Mouse (Mus musculus) forelimb bud, embryonic 11.5 days (tissue): ENCODE data around the gene Mad2l1bp.

Experiments
- DNase-seq: peaks from one replicate; pipeline ENCODE4 v3.0.0-alpha.2; 2012; ENCODE audit warnings: low read depth, low spot score

Gene Mad2l1bp

GRCm38 (mm10) chr17:46110402-46111289, 42.7 kb downstream of the Mad2l1bp start, which contains the start of gene Mrps18a:
Gene Mrps18a (plus strand): TSS chr17:46110986.
- peak; percentile 77 for DNase-seq

DNA sequence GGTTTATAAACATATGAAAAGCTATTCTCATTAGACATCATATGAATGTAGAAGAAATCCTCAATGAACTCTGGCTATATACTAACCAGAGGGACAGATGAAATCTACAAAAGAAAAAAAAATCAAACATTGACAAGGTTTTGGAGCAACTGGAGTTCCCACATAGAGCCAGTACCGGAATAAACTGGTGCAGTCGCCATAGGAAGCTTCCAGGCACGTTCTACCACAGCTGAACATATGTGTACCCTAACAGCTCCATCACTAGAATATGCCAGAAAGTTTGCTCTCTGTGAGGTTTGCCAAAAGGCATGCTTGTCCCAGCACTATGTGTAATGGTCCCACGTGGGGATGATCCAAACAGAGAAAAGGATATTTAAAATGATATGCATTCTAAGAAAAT, 45.1 kb downstream of the Mad2l1bp start:
- DNase-seq = no peak

DNA sequence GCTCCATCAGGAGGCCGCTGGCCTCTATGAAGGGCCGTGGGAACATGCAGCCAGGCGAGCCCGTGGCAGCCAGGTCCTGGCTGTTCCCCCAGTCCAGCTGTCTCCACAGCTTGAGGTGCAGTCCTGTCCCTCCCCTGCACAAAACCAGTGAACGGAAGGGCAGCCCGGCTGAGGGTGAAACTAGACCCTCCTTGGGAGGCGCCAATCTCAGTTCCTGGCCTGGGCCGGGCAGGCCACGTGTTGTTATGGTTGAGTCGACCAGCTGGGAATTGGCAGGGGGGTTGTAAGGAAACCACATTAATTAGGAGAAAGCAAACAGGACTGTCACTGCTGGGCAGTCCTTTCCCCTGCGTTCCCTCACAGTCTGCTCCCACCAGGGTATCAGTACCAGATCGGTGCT, 48.9 kb downstream of the Mad2l1bp start:
- DNase-seq = peak; percentile 85

- DNase-seq = no peak
These were observed 50.7 kb downstream of the Mad2l1bp start for GRCm38 (mm10) chr17:46102608-46103159.

GRCm38 (mm10) chr17:46101906-46102305, 51.4 kb downstream of the Mad2l1bp start:
- DNase-seq = no peak

DNA sequence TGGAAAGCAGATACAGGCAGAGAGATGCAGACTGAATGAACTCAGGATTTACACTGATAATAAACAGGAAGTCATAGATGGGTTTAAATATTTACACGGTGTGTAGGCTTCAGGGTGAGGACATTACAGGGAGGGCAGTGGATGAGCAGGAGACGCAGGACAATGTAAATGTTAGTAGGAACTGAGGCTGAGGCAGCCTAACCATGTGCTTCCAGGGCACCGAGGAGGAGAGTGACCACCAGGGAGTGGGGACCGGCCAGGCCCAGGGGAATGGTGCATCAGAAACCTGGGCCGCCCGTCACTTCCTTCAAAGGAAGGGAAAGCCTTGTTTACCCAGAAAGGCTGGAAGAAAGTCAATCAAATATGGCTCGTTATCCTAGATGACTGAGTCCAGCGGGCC, 54.8 kb downstream of the Mad2l1bp start:
- DNase-seq = no peak
